Mouse (Mus musculus) kidney, embryonic 16.5 days (tissue): Measurements from ENCODE around the gene Klra10. TPM values are rescaled to one million over a fixed set of nuclear protein-coding genes. Genes with fewer than 3 reads are reported as not detected.
"Not testable (repeated sequence)": the region's sequence is repeated elsewhere in the genome, so short reads cannot be mapped to it uniquely, and the experiment has no call there.

ENCODE experiments used
- ATAC-seq: fragments of 200-750 bp; cut with Nextera tagmentation; 2 replicates; pipeline ENCODE4 v1.8.0; 2017; ENCODE audit warnings: moderate TSS enrichment; ENCODE audit not compliant: low FRiP score, low TSS enrichment
- H3K27ac ChIP-seq: fragments of 300-500 bp; sonication (generic); 2 replicates; pipeline ENCODE4 v1.5.1; 2014; ENCODE audit warnings: low read length
- H3K27me3 ChIP-seq: fragments of 300-500 bp; sonication (generic); 2 replicates; pipeline ENCODE4 v1.6.1; 2014; ENCODE audit warnings: low read length, control low read depth, mixed read lengths; ENCODE audit not compliant: insufficient read depth
- H3K36me3 ChIP-seq: fragments of 300-500 bp; sonication (generic); 2 replicates; pipeline ENCODE4 v1.6.1; 2014; ENCODE audit warnings: low read length, control low read depth, mixed read lengths; ENCODE audit not compliant: insufficient read depth
- H3K4me1 ChIP-seq: fragments of 300-500 bp; sonication (generic); 2 replicates; pipeline ENCODE4 v1.6.1; 2014; ENCODE audit warnings: low read length, control low read depth, mixed read lengths; ENCODE audit not compliant: insufficient read depth
- H3K4me2 ChIP-seq: fragments of 300-500 bp; sonication (generic); replicated peaks from 2 replicates; pipeline ENCODE4 v1.6.1; 2014; ENCODE audit warnings: low read depth, low read length
- H3K4me3 ChIP-seq: fragments of 300-500 bp; sonication (generic); 2 replicates; pipeline ENCODE4 v1.5.1; 2014; ENCODE audit warnings: mild to moderate bottlenecking, low read length
- H3K9ac ChIP-seq: fragments of 300-500 bp; sonication (generic); replicated peaks from 2 replicates; pipeline ENCODE4 v1.6.1; 2014; ENCODE audit warnings: low read length
- H3K9me3 ChIP-seq: fragments of 300-500 bp; sonication (generic); 2 replicates; pipeline ENCODE4 v1.6.1; 2016; ENCODE audit warnings: low read length, control low read depth
- WGBS: fragments of 180-500 bp; shearing (Covaris S2); extraction: QIAGEN DNeasy Blood & Tissue Kit; methylation state at CpG from one replicate; pipeline ENCODE4 v1.1.7; 2014; 5-methylcytosine and 5-hydroxymethylcytosine counted together
- polyA plus RNA-seq: library from polyadenylated mRNA; unstranded; fragments of >200 nt; fragmentation: Nextera tagmentation; extraction: Ambion mirVana; gene quantifications from 2 replicates; pipeline ENCODE4 v1.2.1, GENCODE M21; 2015

Gene Klra10
- polyA plus RNA-seq: not detected in 2 replicates

DNA sequence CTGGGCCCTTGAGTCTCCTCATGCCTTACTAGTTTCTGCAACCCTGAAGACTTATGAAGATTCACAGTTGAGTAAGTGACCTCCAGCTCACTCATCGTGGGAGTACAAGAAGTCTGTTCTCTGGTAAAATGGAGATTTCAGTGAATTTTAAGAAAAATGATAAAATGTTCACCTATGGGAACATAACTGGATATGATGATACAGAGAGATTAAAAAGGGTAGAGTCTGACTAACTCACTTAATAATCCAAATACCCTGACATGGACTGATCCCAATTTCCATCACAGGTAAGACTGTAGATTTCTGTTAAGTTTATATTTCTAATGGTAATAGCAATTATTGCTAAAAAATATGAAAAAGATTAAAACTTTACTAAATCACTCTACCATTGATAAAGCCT is at the start of gene Klra10:
TSS of gene Klra10 (minus strand) at position 101 of the 400 bp plus-strand sequence.
- H3K4me2 ChIP-seq, ATAC-seq, H3K9ac ChIP-seq, H3K9me3 ChIP-seq, H3K36me3 ChIP-seq, H3K27me3 ChIP-seq, H3K4me3 ChIP-seq, H3K27ac ChIP-seq, H3K4me1 ChIP-seq: not testable (repeated sequence)
- 66% methylated on average over 1 of the region's 1 CpGs for WGBS

DNA sequence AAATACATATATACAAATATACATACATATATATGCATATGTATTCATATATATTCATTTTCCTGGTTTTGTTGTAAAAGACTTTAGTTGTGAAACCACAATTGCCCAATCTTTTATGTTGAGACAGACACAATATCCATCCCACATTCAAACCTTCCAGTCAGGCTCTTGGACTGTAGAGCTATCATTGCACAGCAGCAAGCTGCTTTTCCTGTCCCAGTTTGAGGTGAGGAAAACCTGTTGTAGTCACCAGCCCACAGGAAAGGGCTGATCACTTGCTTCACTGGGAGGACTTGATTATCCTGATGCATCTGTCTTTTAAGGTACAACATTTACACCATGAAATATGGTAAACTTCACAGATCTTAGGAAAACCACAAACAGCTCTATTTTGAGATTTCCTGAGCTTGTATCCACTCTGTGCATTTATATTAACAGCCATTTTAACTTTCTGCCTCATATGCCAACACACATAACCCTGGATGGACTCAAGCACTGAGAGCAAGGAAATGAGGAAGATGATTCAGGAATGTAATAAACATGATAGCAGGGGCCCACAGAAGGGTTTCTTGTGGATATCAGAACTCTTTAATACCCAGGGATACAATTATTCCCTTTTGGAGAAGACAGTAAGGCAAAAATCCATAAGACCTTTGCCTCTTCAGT is 6.4 kb upstream of the Klra10 start:
- no peak overlapping the region for H3K4me2 ChIP-seq
- H3K4me1 ChIP-seq: no peaks in the 10 kb centered on the region
- no peak overlapping the region for H3K9ac ChIP-seq
- H3K36me3 ChIP-seq: no peaks in the 10 kb centered on the region
- ATAC-seq: no peak
- H3K9me3 ChIP-seq: no peaks in the 10 kb centered on the region
- H3K4me3 ChIP-seq: no peak overlapping the region
- no peaks in the 10 kb centered on the region for H3K27me3 ChIP-seq
- H3K27ac ChIP-seq: no peak overlapping the region

DNA sequence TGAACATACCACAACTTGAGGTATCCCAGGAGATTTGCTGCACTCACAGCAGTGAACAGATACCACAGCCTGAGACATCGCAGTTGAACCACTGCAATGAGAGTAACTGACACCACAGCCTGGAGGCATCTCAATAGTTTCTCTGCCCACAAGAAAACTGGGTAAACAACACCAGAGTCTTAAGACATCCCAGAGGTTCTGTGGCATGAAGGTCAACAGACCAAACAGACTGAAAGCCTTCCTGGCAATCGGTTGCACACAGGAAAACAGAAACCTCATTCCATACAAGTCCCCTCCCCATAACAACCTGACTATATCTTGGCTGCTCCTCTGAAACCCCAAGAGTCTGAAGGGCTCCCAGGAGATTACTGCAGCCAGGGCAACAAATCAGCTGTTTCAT is 26.4 kb downstream of the Klra10 start:
- ATAC-seq: no peak

DNA sequence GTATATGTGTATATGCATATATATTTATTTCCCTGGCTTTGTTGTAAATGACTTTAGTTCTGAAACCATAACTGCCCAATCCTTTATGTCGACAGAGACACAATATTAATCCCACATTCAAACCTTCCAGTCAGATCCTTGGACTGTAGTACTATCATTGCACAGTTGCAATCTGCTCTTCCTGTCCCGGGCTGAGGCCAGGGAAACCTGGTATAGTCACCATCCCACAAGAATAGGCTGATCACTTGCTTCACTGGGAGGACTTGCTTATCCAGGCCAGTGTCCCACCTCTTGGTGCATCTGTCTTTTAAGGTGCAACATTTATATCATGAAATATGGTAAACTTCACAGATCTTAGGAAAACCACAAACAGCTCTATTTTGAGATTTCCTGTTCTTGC is 44.2 kb downstream of the Klra10 start:
- Histone ChIP-seq H3K9ac (no peak overlapping the region), H3K9me3 (no peaks in the 10 kb centered on the region), H3K27ac (no peak overlapping the region), H3K4me1 (no peaks in the 10 kb centered on the region), H3K4me2 (no peak overlapping the region), H3K36me3 (no peaks in the 10 kb centered on the region), H3K4me3 (no peak overlapping the region), H3K27me3 (no peaks in the 10 kb centered on the region)
- WGBS: 68% methylated on average over 2 of the region's 2 CpGs
- no peak for ATAC-seq

More for the DNA sequence above, 26.4 kb downstream of the Klra10 start:
- Histone ChIP-seq H3K27me3 (no peaks in the 10 kb centered on the region), H3K27ac (no peak overlapping the region), H3K4me1 (no peaks in the 10 kb centered on the region), H3K36me3 (no peaks in the 10 kb centered on the region), H3K4me2 (no peak overlapping the region), H3K4me3 (no peak overlapping the region), H3K9ac (no peak overlapping the region), H3K9me3 (0 out of 2 replicates have a peak, but pooled peaks cover 16% of the 10 kb centered on the region)
- WGBS: 88% methylated on average over 2 of the region's 2 CpGs

DNA sequence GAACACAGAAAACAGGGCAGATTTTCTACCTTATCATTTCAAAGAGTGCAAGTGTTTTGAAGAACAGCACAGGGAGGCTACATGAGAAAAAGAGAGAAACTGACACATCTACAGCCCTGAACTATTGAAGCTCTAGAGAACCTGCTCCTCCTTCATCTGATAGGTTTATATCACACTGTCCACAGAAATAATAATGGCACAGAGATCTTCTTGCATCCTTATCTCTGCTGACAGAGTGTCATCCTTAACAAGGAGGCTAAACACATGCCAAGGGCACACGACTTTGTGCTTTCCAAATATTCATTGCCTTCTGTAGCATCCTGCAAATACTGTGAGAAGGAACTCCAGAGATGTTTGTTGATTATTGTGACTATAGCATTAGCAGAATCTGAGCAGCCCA is 45.1 kb downstream of the Klra10 start:
- no peak overlapping the region for H3K9ac ChIP-seq
- H3K27me3 ChIP-seq: no peaks in the 10 kb centered on the region
- no peak for ATAC-seq
- H3K9me3 ChIP-seq: no peaks in the 10 kb centered on the region
- H3K4me2 ChIP-seq: no peak overlapping the region
- no peak overlapping the region for H3K4me3 ChIP-seq
- H3K36me3 ChIP-seq: no peaks in the 10 kb centered on the region
- 45% methylated on average over 1 of the region's 1 CpGs for WGBS
- H3K27ac ChIP-seq: no peak overlapping the region
- no peaks in the 10 kb centered on the region for H3K4me1 ChIP-seq

DNA sequence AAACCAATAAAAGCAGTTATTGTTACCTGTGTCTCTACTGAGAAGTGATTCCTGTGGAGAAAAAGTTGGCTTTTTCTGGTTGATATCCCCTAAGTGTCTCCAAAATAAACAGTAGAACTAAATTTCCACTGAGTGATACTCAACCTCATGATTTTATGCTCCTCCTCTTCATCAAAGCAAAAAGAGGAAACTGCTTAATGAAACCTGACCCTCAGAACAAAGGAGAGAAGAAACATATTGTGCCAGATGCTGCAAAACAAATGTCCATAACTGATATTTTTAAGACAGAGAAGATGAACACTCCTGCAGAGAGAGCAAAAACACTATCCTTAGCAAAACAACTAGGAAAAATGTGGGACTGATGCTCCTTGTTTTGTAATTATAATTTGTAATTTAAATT is 48.5 kb downstream of the Klra10 start, which contains the start of gene Klra7:
TSS of gene Klra7 (minus strand) at position 101 of the 400 bp plus-strand sequence.
- H3K27ac ChIP-seq: no peak within 1 kb of the TSS
- no peak within 1 kb of the TSS for H3K4me2 ChIP-seq
- no peaks in the 10 kb centered on the region for H3K27me3 ChIP-seq
- no peaks in the 10 kb centered on the region for H3K9me3 ChIP-seq
- no peaks in the 10 kb centered on the region for H3K36me3 ChIP-seq
- no peak within 1 kb of the TSS for H3K9ac ChIP-seq
- H3K4me1 ChIP-seq: no peaks in the 10 kb centered on the region
- ATAC-seq: no peak
- H3K4me3 ChIP-seq: no peak within 1 kb of the TSS

Other genes starting within 250 kb of the Klra10 start
- not detected in 2 replicates for gene Klra4, start 214.7 kb downstream of the Klra10 start, polyA plus RNA-seq
- gene Klra8, start 152.0 kb downstream of the Klra10 start, polyA plus RNA-seq: not detected in 2 replicates
- gene Klra9, start 88.8 kb downstream of the Klra10 start, polyA plus RNA-seq: not detected in 2 replicates
- not detected in 2 replicates for gene Klra7, start 48.6 kb downstream of the Klra10 start, polyA plus RNA-seq
- gene Klra3, start 55.6 kb upstream of the Klra10 start, polyA plus RNA-seq: not detected in 2 replicates
- not detected in 2 replicates for gene Klra1, start 104.9 kb upstream of the Klra10 start, polyA plus RNA-seq